Mouse (Mus musculus) midbrain, embryonic 10.5 days (tissue): ENCODE measurements around the gene Vsig2. TPM values are rescaled to one million over a fixed set of nuclear protein-coding genes. Genes with fewer than 3 reads are reported as not detected.

ENCODE experiments used
- DNase-seq: peaks from one replicate; pipeline ENCODE4 v3.0.0-alpha.2; 2017; ENCODE audit warnings: low spot score
- H3K27ac ChIP-seq: fragments of 300-500 bp; sonication (generic); replicated peaks from 2 replicates; pipeline ENCODE4 v1.5.1; 2016; ENCODE audit warnings: mild to moderate bottlenecking
- H3K27me3 ChIP-seq: fragments of 300-500 bp; sonication (generic); 2 replicates; pipeline ENCODE4 v1.6.1; 2016; ENCODE audit warnings: low read depth, mild to moderate bottlenecking; ENCODE audit not compliant: poor library complexity, severe bottlenecking
- H3K36me3 ChIP-seq: fragments of 300-500 bp; sonication (generic); 2 replicates; pipeline ENCODE4 v1.6.1; 2016; ENCODE audit warnings: mild to moderate bottlenecking, moderate library complexity
- H3K4me1 ChIP-seq: fragments of 300-500 bp; sonication (generic); 2 replicates; pipeline ENCODE4 v1.6.1; 2016
- H3K4me3 ChIP-seq: fragments of 300-500 bp; sonication (generic); 2 replicates; pipeline ENCODE4 v1.5.1; 2016; ENCODE audit warnings: mild to moderate bottlenecking, moderate library complexity
- H3K9me3 ChIP-seq: fragments of 300-500 bp; sonication (generic); replicated peaks from 2 replicates; pipeline ENCODE4 v1.6.1; 2016; ENCODE audit warnings: mild to moderate bottlenecking
- WGBS: fragments of 180-500 bp; shearing (Covaris S2); methylation state at CpG from one replicate; pipeline ENCODE4 v1.1.7; 2016; 5-methylcytosine and 5-hydroxymethylcytosine counted together
- polyA plus RNA-seq: library from polyadenylated mRNA; unstranded; fragments of >200 nt; fragmentation: Nextera tagmentation; extraction: Ambion mirVana; gene quantifications from 2 replicates; pipeline ENCODE4 v1.2.1, GENCODE M21; 2016

Vsig2 gene
- polyA plus RNA-seq, 1 experiment from 2014 or later: 0.39 TPM

GRCm38 (mm10) chr9:37541851-37542642 lies 3.0 kb downstream of the Vsig2 start:
- H3K9me3 ChIP-seq: no peaks in the 10 kb centered on the region
- no peak overlapping the region for H3K4me3 ChIP-seq
- no peak overlapping the region for H3K27ac ChIP-seq
- WGBS: 73% methylated on average over 7 of the region's 7 CpGs
- no peak for DNase-seq
- H3K27me3 ChIP-seq: peaks cover 98% of the 10 kb centered on the region
- H3K36me3 ChIP-seq: no peaks in the 10 kb centered on the region
- peaks cover 27% of the 10 kb centered on the region for H3K4me1 ChIP-seq

GRCm38 (mm10) chr9:37543869-37544440 lies 4.9 kb downstream of the Vsig2 start:
- peaks cover 100% of the 10 kb centered on the region for H3K27me3 ChIP-seq

GRCm38 (mm10) chr9:37544447-37545165 lies 5.6 kb downstream of the Vsig2 start:
- Histone ChIP-seq H3K27me3 (peaks cover 100% of the 10 kb centered on the region), H3K27ac (no peak overlapping the region), H3K9me3 (no peaks in the 10 kb centered on the region), H3K36me3 (no peaks in the 10 kb centered on the region), H3K4me3 (peak overlapping the region; percentile 47), H3K4me1 (peaks cover 24% of the 10 kb centered on the region)
- under 1% methylated on average over 29 of the region's 29 CpGs for WGBS
- peak; percentile 65 for DNase-seq

More at GRCm38 (mm10) chr9:37543869-37544440, 4.9 kb downstream of the Vsig2 start:
- peaks cover 27% of the 10 kb centered on the region for H3K4me1 ChIP-seq
- DNase-seq: peak; percentile 22
- 31% methylated on average over 12 of the region's 12 CpGs for WGBS
- H3K27ac ChIP-seq: no peak overlapping the region
- H3K9me3 ChIP-seq: no peaks in the 10 kb centered on the region
- peak overlapping the region; percentile 47 for H3K4me3 ChIP-seq
- H3K36me3 ChIP-seq: no peaks in the 10 kb centered on the region

GRCm38 (mm10) chr9:37545166-37545610 lies 6.1 kb downstream of the Vsig2 start:
- Histone ChIP-seq H3K27me3 (peaks cover 100% of the 10 kb centered on the region), H3K4me3 (peak overlapping the region; percentile 47)
- WGBS: 4% methylated on average over 17 of the region's 17 CpGs

GRCm38 (mm10) chr9:37545847-37546452 lies 6.9 kb downstream of the Vsig2 start:
- Histone ChIP-seq H3K9me3 (no peaks in the 10 kb centered on the region), H3K36me3 (no peaks in the 10 kb centered on the region), H3K4me3 (peak overlapping the region; percentile 34), H3K27ac (no peak overlapping the region), H3K27me3 (peaks cover 100% of the 10 kb centered on the region), H3K4me1 (peaks cover 24% of the 10 kb centered on the region)
- DNase-seq: peak; percentile 37
- 3% methylated on average over 27 of the region's 27 CpGs for WGBS

More at GRCm38 (mm10) chr9:37545166-37545610, 6.1 kb downstream of the Vsig2 start:
- Histone ChIP-seq H3K9me3 (no peaks in the 10 kb centered on the region), H3K36me3 (no peaks in the 10 kb centered on the region), H3K4me1 (peaks cover 24% of the 10 kb centered on the region), H3K27ac (no peak overlapping the region)
- DNase-seq: peak; percentile 29

- H3K4me1 ChIP-seq: peaks cover 27% of the 10 kb centered on the region
- no peaks in the 10 kb centered on the region for H3K36me3 ChIP-seq
- 78% methylated on average over 1 of the region's 1 CpGs for WGBS
- DNase-seq: no peak
- peaks cover 100% of the 10 kb centered on the region for H3K27me3 ChIP-seq
- no peaks in the 10 kb centered on the region for H3K9me3 ChIP-seq
- H3K27ac ChIP-seq: no peak overlapping the region
- no peak overlapping the region for H3K4me3 ChIP-seq
These were observed 7.8 kb downstream of the Vsig2 start for GRCm38 (mm10) chr9:37546889-37547288.

- H3K27me3 ChIP-seq: peaks cover 100% of the 10 kb centered on the region
- no peak overlapping the region for H3K27ac ChIP-seq
- no peaks in the 10 kb centered on the region for H3K36me3 ChIP-seq
- H3K4me1 ChIP-seq: peaks cover 30% of the 10 kb centered on the region
- WGBS: 31% methylated on average over 1 of the region's 1 CpGs
- H3K9me3 ChIP-seq: no peaks in the 10 kb centered on the region
- no peak for DNase-seq
- H3K4me3 ChIP-seq: no peak overlapping the region
These were observed 11.4 kb downstream of the Vsig2 start for GRCm38 (mm10) chr9:37550435-37550834.

- H3K4me1 ChIP-seq: peaks cover 28% of the 10 kb centered on the region
- WGBS: 2% methylated on average over 23 of the region's 23 CpGs
- H3K27ac ChIP-seq: no peak overlapping the region
- H3K9me3 ChIP-seq: no peaks in the 10 kb centered on the region
- peak; percentile 33 for DNase-seq
- H3K27me3 ChIP-seq: peaks cover 100% of the 10 kb centered on the region
- H3K4me3 ChIP-seq: peak overlapping the region; percentile 58
- no peaks in the 10 kb centered on the region for H3K36me3 ChIP-seq
These were observed 12.9 kb downstream of the Vsig2 start for GRCm38 (mm10) chr9:37551751-37552531.

- Histone ChIP-seq H3K27ac (no peak within 1 kb of the TSS), H3K9me3 (no peaks in the 10 kb centered on the region), H3K36me3 (no peaks in the 10 kb centered on the region), H3K4me1 (peaks cover 28% of the 10 kb centered on the region), H3K4me3 (peak within 1 kb of the TSS; percentile 58), H3K27me3 (peaks cover 93% of the 10 kb centered on the region)
- 4% methylated on average over 31 of the region's 31 CpGs for WGBS
- DNase-seq: peak; percentile 88
These were observed 13.7 kb downstream of the Vsig2 start, which contains the start of gene Nrgn for GRCm38 (mm10) chr9:37552536-37553293. Nrgn (minus strand) TSS chr9:37552904.

GRCm38 (mm10) chr9:37554279-37554678 lies 15.2 kb downstream of the Vsig2 start:
- Histone ChIP-seq H3K36me3 (no peaks in the 10 kb centered on the region), H3K27ac (no peak overlapping the region), H3K27me3 (peaks cover 78% of the 10 kb centered on the region), H3K9me3 (no peaks in the 10 kb centered on the region), H3K4me1 (peaks cover 28% of the 10 kb centered on the region), H3K4me3 (no peak overlapping the region)
- 84% methylated on average over 1 of the region's 1 CpGs for WGBS
- no peak for DNase-seq
